Mouse (Mus musculus): ENCODE measurements at regions not wholly inside any gene's neighbourhood (a gene's known extent, or its start where the extent isn't known, plus 50 kb on each side); places are given as distances from the start of the nearest gene placed in this dataset.

- no peak for DNase-seq (ENCODE audit: extremely low spot score)
Measured at GRCm38 (mm10) chr14:76789376-76789775, 232.7 kb upstream of the Serp2 start.

DNA sequence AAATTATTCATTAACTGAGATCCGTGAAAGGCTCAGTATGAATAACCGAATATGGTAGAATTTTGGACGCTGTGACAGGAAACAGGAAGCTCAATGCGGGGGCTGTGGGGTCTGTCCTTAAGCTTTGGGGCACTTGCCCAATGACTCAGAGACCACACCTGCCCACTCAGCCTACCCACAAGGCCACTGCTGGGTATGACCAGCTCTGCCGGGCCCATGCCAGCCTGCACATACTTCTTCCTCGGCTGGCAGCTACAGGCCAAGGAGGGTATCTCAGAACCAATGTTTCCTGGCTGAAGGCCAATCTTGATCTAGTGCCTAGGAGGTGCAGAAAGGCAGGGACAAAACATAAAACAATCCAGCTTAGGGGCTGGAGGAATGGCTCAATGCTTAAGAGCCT lies 230.9 kb upstream of the Serp2 start:
- no peak for DNase-seq (ENCODE audit: extremely low spot score)

DNA sequence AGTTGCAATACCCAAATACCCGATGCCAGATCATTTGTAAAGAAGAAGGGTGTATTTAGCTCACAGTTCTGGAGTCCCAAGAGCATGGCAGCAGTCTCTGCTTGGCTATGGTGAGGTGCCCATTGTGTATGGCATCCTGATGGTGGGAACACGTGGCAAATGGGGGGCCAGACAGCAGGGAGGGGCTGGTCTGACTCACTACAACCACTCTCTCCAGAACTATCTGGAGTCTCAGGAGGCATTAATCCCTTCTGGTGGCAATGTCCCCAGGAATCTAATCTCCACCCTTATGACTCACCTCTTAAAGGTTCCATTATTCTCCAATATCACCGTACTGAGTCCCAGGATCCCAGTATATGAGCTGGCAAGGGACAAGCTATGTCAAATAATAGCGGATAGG lies 229.5 kb upstream of the Serp2 start:
- DNase-seq (ENCODE audit: extremely low spot score) = no peak

DNA sequence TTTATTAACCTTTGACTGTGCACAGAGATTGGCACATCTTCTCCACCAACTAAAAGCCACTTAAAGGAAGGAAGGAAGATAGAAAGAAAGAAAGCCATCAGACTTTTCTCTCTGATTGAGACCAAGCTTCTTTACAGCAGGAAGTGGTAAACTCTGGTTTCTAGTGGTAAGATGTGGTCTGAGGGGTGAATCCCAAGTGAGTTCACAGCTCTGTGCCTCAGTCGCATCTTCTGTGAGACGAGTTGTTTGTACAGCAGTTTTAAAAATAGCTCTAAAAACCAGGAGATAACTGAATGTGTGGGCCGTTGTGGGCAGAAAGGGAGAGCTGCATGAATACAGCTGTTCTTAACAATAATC lies 224.8 kb upstream of the Serp2 start:
- no peak for DNase-seq (ENCODE audit: extremely low spot score)

- DNase-seq (ENCODE audit: extremely low spot score) = no peak
Measured at GRCm38 (mm10) chr14:76780572-76781523, 224.2 kb upstream of the Serp2 start.

GRCm38 (mm10) chr14:76778541-76779399 lies 222.1 kb upstream of the Serp2 start:
- no peak for DNase-seq (ENCODE audit: extremely low spot score)

DNA sequence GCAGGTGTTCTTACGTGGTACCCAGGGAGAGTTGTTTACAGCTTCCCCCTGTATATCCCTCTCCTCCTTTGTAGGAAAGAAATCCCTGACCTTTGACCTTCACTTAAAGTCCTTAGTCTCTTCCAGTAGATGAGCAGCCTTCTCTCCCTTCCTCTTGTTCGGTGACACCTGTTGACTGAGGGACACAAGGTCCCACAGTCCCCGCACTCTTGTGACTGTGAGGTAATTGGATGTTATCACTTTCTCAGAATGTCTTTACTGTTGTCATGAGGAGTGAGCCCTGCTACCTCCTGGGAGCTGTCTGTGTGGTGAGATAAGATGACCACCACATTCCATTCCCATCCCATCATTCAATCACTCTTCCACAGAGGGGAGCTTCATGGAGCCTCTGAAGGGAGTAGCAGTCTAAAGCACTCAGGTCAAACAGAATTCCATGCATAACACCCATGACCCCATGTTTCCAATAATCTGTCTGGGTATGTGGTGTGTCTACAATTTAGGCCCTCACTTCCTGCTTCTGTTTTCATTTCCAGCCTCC lies 218.8 kb upstream of the Serp2 start:
- no peak for DNase-seq (ENCODE audit: extremely low spot score)

- peak; percentile 32 for DNase-seq (ENCODE audit: extremely low spot score)
Measured at GRCm38 (mm10) chr14:76772781-76773438, 216.2 kb upstream of the Serp2 start.

DNA sequence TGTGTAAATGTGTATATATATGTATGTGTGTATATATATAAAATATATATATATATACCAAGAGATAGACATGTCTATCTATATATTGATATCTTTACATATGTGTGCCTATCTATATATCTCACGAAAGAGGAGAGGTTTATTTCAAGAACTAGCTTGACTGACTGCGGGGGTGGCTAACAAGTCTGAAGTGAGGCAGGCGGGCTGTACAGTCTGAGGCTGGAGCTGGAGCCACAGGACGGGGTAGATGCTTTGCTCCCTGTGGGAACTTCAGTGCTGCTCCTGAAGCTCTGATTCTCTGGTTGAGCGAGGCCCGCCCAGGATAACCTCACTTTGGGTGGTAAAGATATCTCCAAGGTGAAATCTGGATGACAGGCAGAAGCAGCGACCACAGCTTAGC lies 213.4 kb upstream of the Serp2 start:
- DNase-seq (ENCODE audit: extremely low spot score) = no peak

DNA sequence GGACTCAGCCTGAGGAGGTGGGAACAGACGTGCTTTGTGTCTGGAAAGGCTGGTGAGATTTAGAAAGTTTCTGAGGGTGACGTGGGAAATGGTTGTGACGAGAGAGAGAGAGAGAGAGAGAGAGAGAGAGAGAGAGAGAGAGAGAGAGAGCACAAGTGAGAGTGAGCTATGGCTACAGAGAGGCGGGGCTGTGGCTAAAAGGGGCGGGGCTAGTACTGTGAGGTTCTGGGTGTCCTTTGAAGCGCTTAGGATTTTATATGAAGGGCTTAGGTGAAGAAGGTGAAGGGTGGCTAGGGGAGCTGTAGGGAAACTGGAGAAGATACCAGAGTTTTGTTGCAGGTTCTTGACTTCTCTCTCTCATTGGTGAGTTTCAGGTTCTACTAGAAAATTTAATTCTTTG lies 210.6 kb upstream of the Serp2 start:
- DNase-seq (ENCODE audit: extremely low spot score) = no peak

DNA sequence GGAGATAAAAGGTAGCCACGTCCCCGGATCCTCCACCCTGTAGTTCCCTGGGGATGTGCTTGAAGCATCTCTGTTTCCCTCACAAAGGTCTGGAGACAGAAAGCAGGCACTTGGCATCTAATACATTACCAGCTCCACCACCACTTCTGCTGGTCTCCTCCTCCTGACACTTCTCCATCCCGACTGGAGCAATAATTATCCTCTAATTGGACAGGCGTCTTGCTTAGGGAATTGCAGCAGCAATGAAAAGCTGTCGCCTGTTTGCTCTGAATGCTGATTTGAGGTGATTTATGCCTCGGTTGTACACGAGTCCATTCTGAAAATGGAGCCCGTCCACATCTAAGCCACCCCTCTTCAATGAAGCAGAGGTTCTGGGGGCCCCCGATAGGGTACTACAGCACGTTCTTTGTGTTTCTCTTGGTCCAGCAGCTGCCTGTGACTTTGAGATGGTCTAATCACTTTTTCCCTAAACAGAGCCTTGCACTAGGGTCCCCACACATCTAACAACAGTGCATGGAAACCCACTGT lies 209.6 kb upstream of the Serp2 start:
- DNase-seq (ENCODE audit: extremely low spot score) = no peak

GRCm38 (mm10) chr14:76765094-76765504 lies 208.4 kb upstream of the Serp2 start:
- DNase-seq (ENCODE audit: extremely low spot score) = peak; percentile 25

GRCm38 (mm10) chr14:76764390-76764796 lies 207.7 kb upstream of the Serp2 start:
- DNase-seq (ENCODE audit: extremely low spot score) = peak; percentile 29

- DNase-seq (ENCODE audit: extremely low spot score) = no peak
Measured at GRCm38 (mm10) chr14:76763539-76763938, 206.8 kb upstream of the Serp2 start.

DNA sequence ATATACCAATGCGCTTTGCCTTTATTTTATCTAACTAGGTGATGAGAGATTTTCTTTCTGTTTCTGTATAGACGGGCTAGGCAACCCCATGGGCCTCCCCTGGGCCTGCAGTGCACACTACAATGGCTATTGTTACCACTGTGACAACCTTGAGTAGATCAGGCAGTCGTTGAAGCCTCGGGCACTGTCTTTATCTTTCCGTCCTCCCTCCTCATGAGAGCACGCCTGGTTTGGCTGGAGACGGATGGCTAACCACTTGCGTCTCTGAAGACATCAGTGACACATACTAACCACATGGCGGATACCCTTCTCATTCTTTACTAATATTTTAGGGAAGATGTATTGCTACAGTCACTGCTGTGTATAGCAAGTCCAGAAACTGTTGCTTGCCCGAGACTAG lies 206.1 kb upstream of the Serp2 start:
- DNase-seq (ENCODE audit: extremely low spot score) = no peak

DNA sequence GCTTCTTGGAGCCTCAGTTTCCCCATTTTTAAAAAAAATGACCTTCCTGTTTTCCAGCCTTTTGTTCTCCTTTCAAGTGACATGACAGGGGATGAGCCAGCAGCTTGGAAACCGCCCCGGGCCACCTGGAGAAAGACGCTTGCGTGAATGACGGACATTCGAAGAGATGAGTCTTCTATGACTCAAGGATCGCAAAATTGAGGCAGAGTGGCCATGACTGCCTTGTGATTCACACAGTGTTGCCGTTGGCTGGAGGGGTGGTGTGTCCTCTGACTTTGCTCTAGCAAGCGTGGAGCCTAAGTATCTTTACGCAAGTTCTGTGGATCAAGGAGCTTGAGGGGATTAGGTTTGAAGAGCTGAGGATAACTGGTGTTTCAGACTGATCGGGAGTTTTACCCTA lies 205.0 kb upstream of the Serp2 start:
- no peak for DNase-seq (ENCODE audit: extremely low spot score)

GRCm38 (mm10) chr14:76761274-76761673 lies 204.6 kb upstream of the Serp2 start:
- no peak for DNase-seq (ENCODE audit: extremely low spot score)

DNA sequence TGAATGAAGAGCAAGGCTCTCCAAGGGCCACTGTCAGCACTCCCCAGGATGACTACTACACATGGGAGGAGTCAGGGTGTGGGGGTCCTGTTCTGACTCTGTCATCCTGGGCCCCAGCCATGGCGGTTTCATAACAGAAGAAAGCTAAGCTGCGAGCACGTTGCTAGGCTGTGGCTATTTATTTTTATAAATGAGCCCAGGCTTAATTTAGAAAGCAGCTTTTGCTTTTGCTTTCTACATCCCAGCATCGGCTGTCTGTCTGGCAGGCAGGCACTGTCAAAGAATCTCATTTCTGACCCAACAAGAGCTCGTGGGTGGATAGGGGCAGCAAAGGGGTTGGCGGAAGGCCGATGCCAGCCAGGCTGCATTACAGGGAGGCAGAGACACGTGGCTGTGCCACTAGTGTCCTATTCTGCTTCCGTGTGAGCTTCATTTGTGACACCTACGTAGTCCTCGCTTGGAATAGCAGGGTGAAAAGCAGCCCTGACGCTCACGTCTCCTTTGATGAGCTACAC lies 203.9 kb upstream of the Serp2 start:
- no peak for DNase-seq (ENCODE audit: extremely low spot score)

DNA sequence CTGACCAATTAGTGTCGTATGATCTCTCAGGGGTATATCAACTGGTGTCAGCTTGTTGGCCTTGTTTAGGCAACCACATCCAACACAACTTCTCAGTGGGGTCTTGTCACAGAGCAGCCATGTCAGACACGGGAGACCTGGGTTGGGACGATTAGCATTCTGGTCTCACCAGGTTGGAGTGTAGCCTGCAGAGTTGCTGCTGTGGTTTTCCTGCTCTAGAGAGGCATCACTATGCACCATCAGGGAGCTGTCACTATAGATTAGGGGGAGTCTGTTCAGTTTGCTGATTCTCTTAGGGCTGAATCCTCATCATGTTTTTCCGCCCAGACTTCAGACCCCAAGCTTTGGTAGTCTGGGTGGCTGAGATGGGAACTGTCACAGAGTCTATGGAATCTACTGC lies 202.7 kb upstream of the Serp2 start:
- no peak for DNase-seq (ENCODE audit: extremely low spot score)

DNA sequence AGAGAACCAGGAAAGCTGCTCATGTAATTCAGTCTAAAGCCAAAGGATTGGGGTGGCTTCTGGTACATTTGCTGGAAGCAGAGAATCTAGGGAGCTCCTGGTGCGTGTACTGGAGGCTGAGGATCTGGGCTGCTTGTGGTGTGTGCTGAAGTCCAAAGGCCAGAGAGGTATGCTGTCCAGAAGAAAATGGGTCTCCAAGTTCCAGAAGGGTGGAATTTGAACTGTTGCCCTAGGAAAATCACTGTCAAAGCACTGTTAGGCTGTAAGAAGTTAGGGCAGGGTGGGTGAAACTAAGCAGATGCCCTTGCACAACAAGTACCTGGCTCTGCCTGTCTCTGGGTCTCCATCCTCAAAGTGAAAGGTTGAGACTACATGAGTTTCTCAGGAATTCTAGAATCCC lies 201.9 kb upstream of the Serp2 start:
- DNase-seq (ENCODE audit: extremely low spot score) = no peak

GRCm38 (mm10) chr14:76755591-76756376 lies 199.1 kb upstream of the Serp2 start:
- DNase-seq (ENCODE audit: extremely low spot score) = no peak

Data from embryo, embryonic 9.5 days (tissue).